Mouse (Mus musculus): ENCODE data around the gene Zeb2.

DNA sequence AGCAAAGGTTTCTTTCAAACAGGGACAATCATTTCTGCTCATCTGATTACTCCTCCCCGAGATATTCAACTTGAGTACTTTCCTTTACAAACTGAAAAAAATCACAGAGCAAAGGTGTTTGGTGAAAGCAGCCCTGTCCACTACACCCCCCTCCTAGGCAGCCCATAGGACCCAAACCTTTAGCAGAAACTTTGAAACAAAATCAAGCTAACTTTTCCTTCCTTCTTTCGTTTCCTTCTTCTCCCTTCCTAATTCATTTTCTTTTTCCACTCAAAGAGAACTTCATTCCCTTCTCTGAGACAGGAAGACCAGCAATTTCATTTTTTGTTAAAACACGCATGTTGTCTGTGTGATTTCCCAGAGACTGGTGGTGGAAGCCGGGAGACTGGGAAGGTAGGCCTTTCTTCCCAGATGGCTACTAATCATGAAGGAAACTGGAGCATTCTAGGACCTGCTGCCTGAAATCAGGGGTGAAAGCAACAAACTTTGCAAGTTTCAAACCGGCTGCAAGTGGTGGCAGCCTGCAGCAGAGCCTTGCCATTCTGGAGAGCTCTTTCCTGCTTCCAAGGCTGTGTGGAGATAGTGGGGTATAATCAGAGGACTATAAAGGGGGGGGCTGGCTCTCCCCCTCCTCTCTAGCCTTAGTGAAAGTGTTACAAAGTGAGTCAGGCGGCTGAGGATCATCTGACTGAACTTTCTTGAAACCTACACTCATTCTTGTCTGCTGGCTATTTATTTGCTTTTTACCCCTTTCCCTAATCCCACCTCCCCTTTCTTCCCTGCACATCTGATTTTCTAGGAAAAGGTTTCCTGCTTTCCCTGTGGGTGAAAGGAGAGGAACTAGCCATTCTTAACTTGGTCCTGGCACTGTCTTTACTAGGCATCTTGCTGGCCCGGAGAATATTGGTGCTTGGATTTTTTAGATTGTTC, 11.0 kb downstream of the Zeb2 start:
- no peak for TF ChIP-seq POLR2A (IDR thresholded peaks at IDR 0.05; ENCODE audit: low read depth, low read length)
- no peak for TF ChIP-seq CTCF (conservative IDR thresholded peaks at IDR 0.05; ENCODE audit: insufficient read depth, insufficient read length, low read depth, low read length)
